Mouse (Mus musculus) stomach, embryonic 15.5 days (tissue): ENCODE measurements around the gene Tnnt3. TPM values are rescaled to one million over a fixed set of nuclear protein-coding genes. Genes with fewer than 3 reads are reported as not detected.

Experiments
- ATAC-seq: fragments of 200-750 bp; cut with Nextera tagmentation; 2 replicates; pipeline ENCODE4 v1.8.0; 2017; ENCODE audit warnings: low read depth, moderate number of reproducible peaks, moderate TSS enrichment; ENCODE audit not compliant: insufficient read depth, low FRiP score
- H3K27ac ChIP-seq: fragments of 300-500 bp; sonication (generic); 2 replicates; pipeline ENCODE4 v1.5.1; 2015; ENCODE audit warnings: mild to moderate bottlenecking, inconsistent platforms
- H3K27me3 ChIP-seq: fragments of 300-500 bp; sonication (generic); replicated peaks from 2 replicates; pipeline ENCODE4 v1.6.1; 2015; ENCODE audit warnings: inconsistent platforms
- H3K36me3 ChIP-seq: fragments of 300-500 bp; sonication (generic); 2 replicates; pipeline ENCODE4 v1.6.1; 2015; ENCODE audit warnings: inconsistent platforms
- H3K4me1 ChIP-seq: fragments of 300-500 bp; sonication (generic); 2 replicates; pipeline ENCODE4 v1.6.1; 2015; ENCODE audit warnings: inconsistent platforms
- H3K4me2 ChIP-seq: fragments of 300-500 bp; sonication (generic); 2 replicates; pipeline ENCODE4 v1.6.1; 2015; ENCODE audit warnings: mild to moderate bottlenecking, inconsistent platforms
- H3K4me3 ChIP-seq: fragments of 300-500 bp; sonication (generic); replicated peaks from 2 replicates; pipeline ENCODE4 v1.5.1; 2015; ENCODE audit warnings: inconsistent platforms
- H3K9ac ChIP-seq: fragments of 300-500 bp; sonication (generic); 2 replicates; pipeline ENCODE4 v1.6.1; 2015; ENCODE audit warnings: inconsistent platforms
- H3K9me3 ChIP-seq: fragments of 300-500 bp; sonication (generic); 2 replicates; pipeline ENCODE4 v1.6.1; 2016; ENCODE audit warnings: inconsistent platforms
- WGBS: fragments of 180-500 bp; shearing (Covaris S2); methylation state at CpG from one replicate; pipeline ENCODE4 v1.1.7; 2015; 5-methylcytosine and 5-hydroxymethylcytosine counted together
- polyA plus RNA-seq: library from polyadenylated mRNA; unstranded; fragments of >200 nt; fragmentation: Nextera tagmentation; extraction: Ambion mirVana; gene quantifications from 2 replicates; pipeline ENCODE4 v1.2.1, GENCODE M21; 2015

Tnnt3 gene
- polyA plus RNA-seq, 1 experiment from 2014 or later = 4.6 TPM

DNA sequence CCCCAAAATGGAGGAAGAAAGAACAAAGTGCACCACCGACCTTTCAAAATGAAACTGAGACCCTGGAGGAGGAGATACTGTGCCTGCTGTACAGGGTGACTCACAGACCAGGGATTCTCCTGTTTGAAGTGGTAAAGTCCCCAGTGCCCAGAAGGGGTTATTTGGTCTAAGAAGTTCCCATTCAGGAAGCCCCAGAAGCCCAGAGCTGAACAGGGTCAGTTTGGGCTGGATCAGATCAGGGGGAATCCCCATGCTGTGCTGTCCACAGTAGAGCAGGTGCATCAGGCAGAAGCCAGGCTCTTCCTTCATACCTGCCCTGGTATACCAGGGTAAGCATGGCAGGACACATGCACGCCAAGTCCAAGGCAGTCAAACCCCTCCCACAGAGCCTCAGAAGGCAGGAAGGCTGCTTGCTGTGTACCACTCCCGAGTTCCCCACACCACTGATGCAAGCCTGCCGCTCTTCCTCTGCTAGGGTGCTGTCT is 36.0 kb upstream of the Tnnt3 start:
- 69% methylated on average over 4 of the region's 4 CpGs for WGBS
- Histone ChIP-seq H3K4me2 (no peak overlapping the region), H3K27me3 (no peaks in the 10 kb centered on the region), H3K36me3 (no peaks in the 10 kb centered on the region), H3K4me3 (no peak overlapping the region), H3K4me1 (peaks cover 13% of the 10 kb centered on the region; the same call in 1 of the 2 replicates), H3K9ac (no peak overlapping the region), H3K9me3 (no peaks in the 10 kb centered on the region), H3K27ac (no peak overlapping the region)
- no peak for ATAC-seq

DNA sequence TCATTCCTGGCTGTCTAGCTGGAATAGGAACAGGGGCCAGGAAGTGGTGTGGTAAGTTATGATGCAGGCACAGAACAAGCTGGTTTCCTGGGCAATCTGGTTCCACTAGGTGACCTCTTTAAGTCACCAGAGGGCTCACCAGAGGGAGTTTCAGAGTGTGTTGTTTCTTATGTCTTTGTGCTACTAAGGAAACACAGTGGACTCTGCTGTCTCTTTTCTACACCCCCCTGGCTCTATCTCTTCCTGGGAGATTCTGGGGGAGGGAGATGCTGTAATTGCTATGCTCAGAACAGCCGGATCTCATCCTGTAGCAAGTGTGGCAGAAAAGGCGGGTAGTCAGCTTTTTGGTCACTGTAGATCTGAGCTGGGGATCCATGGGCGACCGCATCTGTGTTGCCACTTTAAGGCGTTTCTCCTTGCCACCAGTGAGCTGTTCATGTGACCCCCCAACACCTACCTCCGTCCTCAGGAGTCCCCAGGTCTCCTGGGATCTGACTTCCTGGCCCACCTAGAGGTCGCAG is 28.4 kb upstream of the Tnnt3 start:
- ATAC-seq = no peak
- Histone ChIP-seq H3K27me3 (no peaks in the 10 kb centered on the region), H3K4me1 (peaks cover 30% of the 10 kb centered on the region), H3K36me3 (no peaks in the 10 kb centered on the region), H3K9me3 (no peaks in the 10 kb centered on the region), H3K27ac (peak overlapping the region; percentile 97), H3K9ac (no peak overlapping the region), H3K4me3 (no peak overlapping the region), H3K4me2 (no peak overlapping the region)
- 58% methylated on average over 7 of the region's 7 CpGs for WGBS

DNA sequence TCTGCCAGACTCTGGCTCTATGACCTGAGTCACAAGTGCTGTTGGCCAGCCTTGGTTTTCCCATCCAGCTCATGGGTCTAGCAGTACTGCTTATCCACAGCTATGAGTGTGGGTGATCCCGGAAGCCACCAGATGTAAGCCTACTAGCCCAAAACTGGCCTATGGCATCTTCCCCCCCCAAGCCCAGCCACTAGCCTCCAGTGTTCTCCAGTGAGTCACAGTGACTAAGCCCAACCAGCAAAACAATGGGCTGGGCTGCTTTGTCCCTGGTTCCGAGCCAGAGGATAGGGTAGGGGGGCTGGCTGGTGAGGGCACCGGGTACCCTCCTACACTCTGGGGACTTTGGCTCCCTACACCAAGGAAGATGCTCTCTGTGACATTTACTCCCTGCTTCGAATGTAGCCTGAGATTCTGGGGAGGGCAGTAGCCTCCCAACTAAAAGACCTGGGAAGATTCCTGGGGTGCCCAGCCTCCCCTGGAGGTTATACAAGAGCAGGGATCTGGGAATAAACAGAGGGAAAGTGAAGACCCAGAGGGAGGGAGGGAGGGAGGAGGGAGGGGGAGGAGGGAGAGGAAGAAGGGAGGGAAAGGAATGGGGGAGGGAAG is 27.7 kb upstream of the Tnnt3 start:
- WGBS = 23% methylated on average over 4 of the region's 4 CpGs
- H3K9ac ChIP-seq = no peak overlapping the region
- H3K27me3 ChIP-seq = no peaks in the 10 kb centered on the region
- peak overlapping the region; percentile 38; the same call in 1 of the 2 replicates for H3K4me3 ChIP-seq
- no peaks in the 10 kb centered on the region for H3K9me3 ChIP-seq
- peaks cover 31% of the 10 kb centered on the region for H3K4me1 ChIP-seq
- H3K36me3 ChIP-seq = no peaks in the 10 kb centered on the region
- ATAC-seq = no peak; the same call in 1 of the 2 replicates
- H3K27ac ChIP-seq = peak overlapping the region; percentile 97
- H3K4me2 ChIP-seq = peak overlapping the region; percentile 59

DNA sequence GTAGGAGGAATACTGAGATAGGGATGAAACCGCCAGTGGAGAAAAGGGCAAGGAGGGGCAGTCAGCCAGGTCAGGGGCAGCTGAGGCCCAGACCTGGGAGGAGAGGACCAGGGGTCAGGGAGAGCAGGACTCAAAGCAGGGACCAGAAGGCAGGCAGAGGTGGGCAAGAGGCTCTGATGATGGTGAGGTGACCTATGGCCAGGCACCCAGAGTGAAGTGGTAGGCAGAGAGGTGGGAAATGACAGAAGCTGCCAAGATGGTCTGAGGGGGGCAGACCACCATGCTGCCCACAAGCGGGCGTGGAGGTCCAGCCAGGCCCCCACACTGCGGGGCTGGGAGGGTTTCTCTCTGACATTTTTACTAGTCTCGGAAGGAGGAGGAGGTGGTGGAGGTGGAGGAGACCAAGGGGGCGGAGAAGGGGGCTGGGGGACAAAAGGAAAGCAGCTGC is 27.2 kb upstream of the Tnnt3 start:
- peak overlapping the region; percentile 38 for H3K4me3 ChIP-seq

DNA sequence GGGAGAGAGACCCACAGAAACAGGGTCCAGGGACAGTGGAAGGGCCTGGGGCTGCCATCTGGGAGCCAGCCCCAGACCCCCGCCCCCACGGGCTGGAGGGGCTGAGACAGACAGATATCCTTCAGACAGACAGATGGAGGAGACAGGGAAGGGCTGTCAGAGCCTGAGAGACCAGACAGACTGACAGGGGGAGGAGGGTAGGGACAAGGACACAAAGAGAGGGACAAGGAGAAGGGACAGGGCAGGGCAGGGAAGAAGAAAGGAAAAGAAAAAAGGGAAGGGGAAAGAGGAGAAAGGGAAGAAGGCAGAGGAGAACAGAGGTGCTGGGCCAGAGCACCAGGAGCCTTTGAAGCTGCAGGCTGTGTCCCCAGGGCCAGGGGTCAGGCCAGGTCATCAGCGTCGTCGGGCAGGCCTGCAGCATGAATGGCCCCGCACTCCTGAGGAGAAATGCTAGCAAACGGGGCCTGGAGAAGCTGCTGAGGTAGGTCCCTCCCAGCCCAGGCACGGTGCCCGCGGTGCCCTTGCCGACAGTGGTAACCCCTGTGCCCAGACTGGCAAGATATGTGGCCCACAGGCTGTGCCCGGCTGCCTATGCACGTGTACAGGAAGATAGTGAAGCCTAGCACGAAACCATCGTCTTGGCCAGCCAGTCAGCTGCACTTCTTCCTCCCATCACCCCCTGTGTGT is 26.6 kb upstream of the Tnnt3 start:
- WGBS = 27% methylated on average over 15 of the region's 15 CpGs
- H3K27ac ChIP-seq = peak overlapping the region; percentile 97
- peak overlapping the region; percentile 51 for H3K9ac ChIP-seq
- H3K36me3 ChIP-seq = no peaks in the 10 kb centered on the region
- peak overlapping the region; percentile 59 for H3K4me2 ChIP-seq
- no peak for ATAC-seq
- H3K27me3 ChIP-seq = no peaks in the 10 kb centered on the region
- no peaks in the 10 kb centered on the region for H3K9me3 ChIP-seq
- peaks cover 32% of the 10 kb centered on the region for H3K4me1 ChIP-seq
- H3K4me3 ChIP-seq = peak overlapping the region; percentile 38

More for the DNA sequence above, 27.2 kb upstream of the Tnnt3 start:
- no peak for ATAC-seq
- peaks cover 31% of the 10 kb centered on the region for H3K4me1 ChIP-seq
- H3K9ac ChIP-seq = peak overlapping the region; percentile 51; the same call in 1 of the 2 replicates
- H3K4me2 ChIP-seq = peak overlapping the region; percentile 59
- WGBS = 48% methylated on average over 6 of the region's 6 CpGs
- no peaks in the 10 kb centered on the region for H3K27me3 ChIP-seq
- H3K27ac ChIP-seq = peak overlapping the region; percentile 97
- H3K9me3 ChIP-seq = no peaks in the 10 kb centered on the region
- H3K36me3 ChIP-seq = no peaks in the 10 kb centered on the region

DNA sequence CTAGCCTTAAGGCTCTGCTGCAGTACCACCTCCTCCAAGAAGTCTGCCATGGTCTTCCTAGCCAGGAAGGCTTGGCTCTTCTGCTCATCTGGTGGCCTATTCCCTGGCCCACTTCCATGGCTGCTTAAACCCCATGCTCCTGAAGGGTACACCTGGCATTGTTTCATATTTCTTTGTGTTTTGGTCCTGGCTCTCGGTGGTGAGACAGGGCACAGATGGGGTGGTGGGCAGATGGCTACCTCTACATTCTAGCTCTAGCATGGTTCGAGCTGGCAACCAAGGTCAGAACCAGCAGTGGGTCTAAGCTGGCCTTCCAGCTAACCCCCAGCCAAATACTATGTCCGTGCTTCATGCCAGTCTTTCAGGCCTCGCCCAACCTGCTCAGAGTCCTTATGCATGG is 25.7 kb upstream of the Tnnt3 start:
- Histone ChIP-seq H3K9me3 (no peaks in the 10 kb centered on the region), H3K4me2 (peak overlapping the region; percentile 59), H3K36me3 (no peaks in the 10 kb centered on the region), H3K9ac (peak overlapping the region; percentile 51), H3K27me3 (no peaks in the 10 kb centered on the region), H3K4me1 (peaks cover 34% of the 10 kb centered on the region), H3K4me3 (peak overlapping the region; percentile 38), H3K27ac (peak overlapping the region; percentile 97)
- 77% methylated on average over 4 of the region's 4 CpGs for WGBS
- no peak for ATAC-seq

DNA sequence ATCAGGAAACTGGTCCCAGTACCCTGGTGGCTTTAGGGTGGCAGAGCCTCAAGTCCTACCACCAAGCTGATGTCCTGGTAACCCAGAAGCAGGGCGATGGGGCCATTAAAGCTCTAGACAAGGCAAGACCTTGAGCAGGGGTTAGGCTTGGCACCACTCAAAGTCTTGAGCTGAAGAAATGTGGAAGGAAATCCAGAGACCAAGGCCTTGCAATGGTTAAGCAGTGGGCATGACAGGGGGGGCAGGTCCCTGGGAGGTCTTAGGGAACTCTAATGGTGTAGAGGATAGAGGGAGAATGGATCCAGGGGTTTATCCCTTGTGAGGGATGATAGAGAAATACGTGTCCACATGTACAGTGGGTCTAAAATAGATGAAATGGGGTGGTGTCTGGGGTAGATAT is 25.2 kb upstream of the Tnnt3 start:
- no peaks in the 10 kb centered on the region for H3K27me3 ChIP-seq
- peak overlapping the region; percentile 51; the same call in 1 of the 2 replicates for H3K9ac ChIP-seq
- peak overlapping the region; percentile 38 for H3K4me3 ChIP-seq
- peak overlapping the region; percentile 97; the same call in 1 of the 2 replicates for H3K27ac ChIP-seq
- H3K9me3 ChIP-seq = no peaks in the 10 kb centered on the region
- H3K36me3 ChIP-seq = no peaks in the 10 kb centered on the region
- H3K4me2 ChIP-seq = peak overlapping the region; percentile 59
- WGBS = 64% methylated on average over 2 of the region's 2 CpGs
- ATAC-seq = no peak
- peaks cover 37% of the 10 kb centered on the region for H3K4me1 ChIP-seq

DNA sequence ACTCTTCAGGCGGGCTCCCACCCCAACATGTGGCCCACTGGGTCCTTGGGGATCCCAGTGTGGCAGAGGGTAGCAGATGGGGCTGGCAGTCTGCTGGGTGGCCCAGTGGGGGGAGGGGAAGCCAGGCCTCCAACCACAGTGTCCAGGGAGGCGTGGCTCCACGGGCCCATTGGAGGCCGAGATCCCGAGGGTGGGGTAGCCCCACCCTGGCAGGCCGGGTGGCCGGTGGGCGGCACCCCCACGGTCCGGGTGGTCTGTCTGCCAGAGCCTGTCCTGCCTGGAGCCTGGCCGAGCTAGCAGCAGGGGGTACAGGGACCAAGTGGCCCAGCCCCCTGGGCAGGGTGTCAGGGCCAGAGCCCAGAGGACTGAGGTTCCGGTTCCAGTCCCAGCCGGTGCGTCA is 23.8 kb upstream of the Tnnt3 start:
- H3K36me3 ChIP-seq = no peaks in the 10 kb centered on the region
- peak overlapping the region; percentile 50; the same call in 1 of the 2 replicates for H3K9ac ChIP-seq
- 65% methylated on average over 14 of the region's 14 CpGs for WGBS
- no peaks in the 10 kb centered on the region for H3K27me3 ChIP-seq
- peak; percentile 37; the same call in 1 of the 2 replicates for ATAC-seq
- peak overlapping the region; percentile 97 for H3K27ac ChIP-seq
- H3K4me2 ChIP-seq = peak overlapping the region; percentile 59
- peaks cover 42% of the 10 kb centered on the region for H3K4me1 ChIP-seq
- H3K9me3 ChIP-seq = no peaks in the 10 kb centered on the region
- peak overlapping the region; percentile 38 for H3K4me3 ChIP-seq

DNA sequence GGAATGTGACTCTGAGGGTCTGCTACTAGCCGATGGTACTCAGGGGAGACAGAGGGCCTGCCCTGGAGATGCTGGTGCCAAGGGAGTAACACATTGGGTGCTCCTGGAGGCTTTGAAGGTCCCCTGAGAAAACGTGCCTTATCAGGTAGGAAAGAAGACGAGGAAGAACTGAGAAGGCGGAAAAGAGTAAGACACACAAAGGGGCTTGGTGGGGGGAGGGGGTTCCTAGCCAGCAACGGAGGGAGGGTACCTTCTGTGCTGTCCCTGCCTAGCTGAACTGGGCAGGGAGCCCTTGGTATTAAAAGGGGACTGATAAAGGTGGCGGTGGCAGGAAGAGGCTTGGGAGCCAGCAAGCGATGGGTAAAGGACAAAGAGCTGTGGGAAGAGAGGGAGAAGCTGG is 23.0 kb upstream of the Tnnt3 start:
- ATAC-seq = no peak
- H3K4me1 ChIP-seq = peaks cover 43% of the 10 kb centered on the region

DNA sequence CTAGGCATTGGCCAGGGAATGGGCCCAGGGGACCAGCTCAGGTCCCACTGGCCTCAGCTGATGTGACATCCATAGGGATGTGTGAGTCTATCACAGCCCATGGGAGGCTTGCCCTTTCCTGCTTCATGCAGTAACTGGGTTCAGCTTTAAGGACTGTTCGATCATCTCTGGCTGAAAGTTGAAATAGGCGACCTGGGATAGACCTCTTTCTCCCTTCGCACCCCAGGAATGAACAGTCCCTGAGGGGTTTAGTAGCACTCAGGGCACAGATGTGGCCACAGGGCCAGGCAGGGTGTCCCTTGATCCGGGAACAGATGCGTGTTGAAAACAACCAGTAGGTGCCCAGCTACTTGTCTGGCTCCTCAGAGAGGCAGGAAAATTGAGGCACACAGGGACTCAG is 22.4 kb upstream of the Tnnt3 start:
- H3K27ac ChIP-seq = peak overlapping the region; percentile 97
- H3K4me2 ChIP-seq = peak overlapping the region; percentile 59
- H3K4me1 ChIP-seq = peaks cover 45% of the 10 kb centered on the region
- H3K4me3 ChIP-seq = peak overlapping the region; percentile 38
- no peak for ATAC-seq
- 0 out of 2 replicates have a peak overlapping the region, but pooled peaks have one; percentile 17 for H3K9ac ChIP-seq
- H3K36me3 ChIP-seq = no peaks in the 10 kb centered on the region
- no peaks in the 10 kb centered on the region for H3K9me3 ChIP-seq
- 80% methylated on average over 5 of the region's 5 CpGs for WGBS
- H3K27me3 ChIP-seq = no peaks in the 10 kb centered on the region

More for the DNA sequence above, 23.0 kb upstream of the Tnnt3 start:
- Histone ChIP-seq H3K27ac (peak overlapping the region; percentile 97), H3K4me2 (peak overlapping the region; percentile 59), H3K9me3 (no peaks in the 10 kb centered on the region), H3K36me3 (no peaks in the 10 kb centered on the region), H3K4me3 (peak overlapping the region; percentile 38), H3K9ac (0 out of 2 replicates have a peak overlapping the region, but pooled peaks have one; percentile 50), H3K27me3 (no peaks in the 10 kb centered on the region)
- WGBS = 52% methylated on average over 7 of the region's 7 CpGs

DNA sequence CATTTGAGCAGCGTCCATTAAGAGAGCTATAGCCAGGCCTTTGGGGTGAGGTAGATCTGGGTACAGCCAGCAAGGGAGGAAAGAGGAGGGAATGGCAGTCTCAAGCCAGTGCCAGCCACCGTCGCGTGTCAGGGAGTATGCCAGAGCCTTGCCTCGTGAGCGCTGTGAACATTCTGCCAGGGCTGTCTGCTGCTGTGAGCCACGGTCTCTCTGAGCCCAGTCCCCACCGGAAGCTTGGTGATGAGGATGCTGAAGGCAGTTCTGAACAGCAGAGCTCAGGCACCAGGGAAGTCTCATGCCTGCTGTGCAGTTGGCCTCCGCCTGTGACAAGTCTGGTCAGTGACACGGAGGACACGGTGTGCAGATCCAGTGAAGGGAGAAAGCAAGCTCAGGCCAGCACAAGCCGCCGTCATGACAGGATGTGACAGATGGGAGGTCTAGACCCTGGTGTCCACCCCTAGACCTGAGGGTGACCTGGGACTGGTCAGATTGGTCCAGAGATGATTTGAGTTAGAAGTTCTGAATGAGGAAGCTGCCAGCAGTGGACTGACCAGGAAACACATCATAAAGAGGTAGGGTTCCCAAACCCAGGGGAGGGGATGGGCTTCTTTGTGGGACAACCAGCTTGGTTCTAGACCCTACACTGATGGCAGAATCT is 21.7 kb upstream of the Tnnt3 start:
- WGBS = 64% methylated on average over 13 of the region's 13 CpGs
- no peaks in the 10 kb centered on the region for H3K27me3 ChIP-seq
- no peaks in the 10 kb centered on the region for H3K9me3 ChIP-seq
- no peak for ATAC-seq
- peak overlapping the region; percentile 59 for H3K4me2 ChIP-seq
- peaks cover 47% of the 10 kb centered on the region for H3K4me1 ChIP-seq
- peak overlapping the region; percentile 38 for H3K4me3 ChIP-seq
- peak overlapping the region; percentile 17; the same call in 1 of the 2 replicates for H3K9ac ChIP-seq
- peak overlapping the region; percentile 97 for H3K27ac ChIP-seq
- H3K36me3 ChIP-seq = no peaks in the 10 kb centered on the region
